In the genomic region with DNA sequence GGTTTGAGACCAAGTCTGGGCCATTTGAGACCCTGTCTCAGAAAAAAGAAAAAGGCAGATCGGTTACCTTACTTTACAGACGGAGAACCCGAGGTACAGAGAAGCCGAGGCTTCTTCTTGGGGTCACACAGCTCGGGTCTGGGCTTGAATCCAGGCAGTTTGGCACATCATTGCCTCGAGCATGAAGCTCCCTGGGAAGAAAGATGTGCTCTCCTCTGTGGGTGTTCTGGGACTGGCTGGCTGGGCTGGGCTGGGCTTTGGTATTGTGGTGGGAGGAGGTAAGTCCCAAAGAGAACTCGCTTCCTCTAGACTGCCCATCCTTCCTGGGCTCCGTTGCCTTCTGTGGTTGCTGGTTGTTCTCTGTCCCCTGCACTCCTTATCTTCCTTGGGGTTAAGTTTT, we compare ENCODE assay signal across 34 mouse cellular contexts. TPM values are rescaled to one million over a fixed set of nuclear protein-coding genes. Genes with fewer than 3 reads are reported as not detected.
A peak's percentile ranks its signal among the peaks of the same experiment; 100 is the strongest.
DNase-seq lines count a peak whose midpoint lies in the region; ATAC-seq lines count a peak whose summit lies in the region.
"Had no signal": no experiment of that assay in that cellular context is flagged by ENCODE, and none has a peak within 500 bp of the region (broad histone marks: within the 10 kb centered on the region; RNA-seq: fewer than 3 reads in every experiment).

No protein-coding gene starts in this region.

- H3K36me3 ChIP-seq in hindbrain, embryonic 10.5 days: no peaks in the 10 kb centered on the region
- H3K36me3 ChIP-seq in hindbrain, embryonic 14.5 days (replicated peaks; ENCODE audit: control insufficient read depth, insufficient read depth): no peaks in the 10 kb centered on the region
- no peaks in the 10 kb centered on the region for H3K36me3 ChIP-seq in megakaryocyte, embryonic 14.5 days (replicated peaks; ENCODE audit: low read length)
- no peaks in the 10 kb centered on the region for H3K36me3 ChIP-seq in limb, embryonic 11.5 days (ENCODE audit: control insufficient read depth, insufficient read depth, low read length)
- H3K36me3 ChIP-seq: embryonic facial prominence, embryonic 15.5 days; G1E; hindbrain, embryonic 15.5 days; limb, embryonic 13.5 days; midbrain, embryonic 13.5 days had no signal

- no peak overlapping the region for H3K9ac ChIP-seq in hindbrain, embryonic 14.5 days
- no peak overlapping the region for H3K9ac ChIP-seq in limb, embryonic 11.5 days (ENCODE audit: low read length)
- H3K9ac ChIP-seq: embryonic facial prominence, embryonic 15.5 days; forebrain, embryonic 13.5 days; hindbrain, embryonic 15.5 days; limb, embryonic 13.5 days; midbrain, embryonic 13.5 days had no signal

- WGBS in hindbrain, embryonic 10.5 days: 77% methylated on average over 8 of the region's 8 CpGs
- 69% methylated on average over 8 of the region's 8 CpGs for WGBS in hindbrain, embryonic 14.5 days
- WGBS in limb, embryonic 11.5 days: 43% methylated on average over 8 of the region's 8 CpGs

- no peak for DNase-seq in hindbrain, embryonic 10.5 days (ENCODE audit: low spot score)
- DNase-seq in hindbrain, embryonic 14.5 days (ENCODE audit: low spot score): no peak
- DNase-seq in limb, embryonic 11.5 days (ENCODE audit: low spot score): peak; percentile 28
- DNase-seq in MN1 (ENCODE audit: low spot score): no peak
- DNase-seq in right cerebral cortex, adult 18-20 months: no peak
- DNase-seq: adrenal gland, postnatal 14 days; cerebellum, adult 18-20 months; gastrocnemius, postnatal 25 days; heart, adult 18-20 months; heart, postnatal 36 days; kidney, adult 2 months; kidney, postnatal 4 days; lung, postnatal 10 days; right cerebral cortex, postnatal 4 days; thymus, adult 2 months; thymus, postnatal 36 days had no signal

- H3K27me3 ChIP-seq in hindbrain, embryonic 10.5 days (ENCODE audit: insufficient read depth, poor library complexity, severe bottlenecking): no peaks in the 10 kb centered on the region
- H3K27me3 ChIP-seq in hindbrain, embryonic 14.5 days (ENCODE audit: control insufficient read depth, insufficient read depth, low read length): no peaks in the 10 kb centered on the region
- peaks cover 27% of the 10 kb centered on the region for H3K27me3 ChIP-seq in megakaryocyte, embryonic 14.5 days (replicated peaks)
- no peaks in the 10 kb centered on the region for H3K27me3 ChIP-seq in limb, embryonic 11.5 days (ENCODE audit: control insufficient read depth, insufficient read depth, low read length)
- H3K27me3 ChIP-seq: embryonic facial prominence, embryonic 15.5 days; forebrain, embryonic 13.5 days; hindbrain, embryonic 15.5 days; midbrain, embryonic 13.5 days; Patski had no signal

- no peak overlapping the region for H3K4me2 ChIP-seq in hindbrain, embryonic 14.5 days (replicated peaks)
- no peak overlapping the region for H3K4me2 ChIP-seq in limb, embryonic 11.5 days (ENCODE audit: low read depth, severe bottlenecking)
- H3K4me2 ChIP-seq: embryonic facial prominence, embryonic 15.5 days; forebrain, embryonic 13.5 days; heart, embryonic 11.5 days; hindbrain, embryonic 15.5 days; limb, embryonic 13.5 days; liver, embryonic 11.5 days; midbrain, embryonic 13.5 days had no signal

- no peak overlapping the region for H3K4me3 ChIP-seq in hindbrain, embryonic 10.5 days
- H3K4me3 ChIP-seq in hindbrain, embryonic 14.5 days (replicated peaks; ENCODE audit: low read length): no peak overlapping the region
- peak overlapping the region; percentile 69 for H3K4me3 ChIP-seq in megakaryocyte, embryonic 14.5 days (replicated peaks)
- H3K4me3 ChIP-seq in limb, embryonic 11.5 days (ENCODE audit: low read depth, low read length): no peak overlapping the region
- H3K4me3 ChIP-seq: embryonic facial prominence, embryonic 15.5 days; forebrain, embryonic 13.5 days; hindbrain, embryonic 15.5 days; limb, embryonic 13.5 days; midbrain, embryonic 13.5 days had no signal

- 0 out of 2 replicates have a peak overlapping the region, but pooled peaks have one; percentile 8 for H3K27ac ChIP-seq in hindbrain, embryonic 10.5 days
- H3K27ac ChIP-seq in hindbrain, embryonic 14.5 days: no peak overlapping the region
- H3K27ac ChIP-seq in limb, embryonic 11.5 days (replicated peaks; ENCODE audit: low read depth, low read length): no peak overlapping the region
- H3K27ac ChIP-seq: embryonic facial prominence, embryonic 15.5 days; forebrain, embryonic 13.5 days; hindbrain, embryonic 15.5 days; limb, embryonic 13.5 days; midbrain, embryonic 13.5 days had no signal

- no peak for ATAC-seq in hindbrain, embryonic 14.5 days (ENCODE audit: low FRiP score)
- ATAC-seq in megakaryocyte, adult 5-6 weeks (ENCODE audit: poor library complexity, severe bottlenecking): no peak
- ATAC-seq in limb, embryonic 11.5 days (ENCODE audit: insufficient number of reproducible peaks, low FRiP score, low TSS enrichment, low read depth): no peak
- ATAC-seq: forebrain, embryonic 13.5 days; midbrain, embryonic 13.5 days; Patski had no signal

- peaks cover 23% of the 10 kb centered on the region for H3K4me1 ChIP-seq in hindbrain, embryonic 10.5 days (replicated peaks)
- 0 out of 2 replicates have a peak, but pooled peaks cover 3% of the 10 kb centered on the region for H3K4me1 ChIP-seq in hindbrain, embryonic 14.5 days (replicated peaks; ENCODE audit: control insufficient read depth, insufficient read depth, low read length)
- H3K4me1 ChIP-seq in megakaryocyte, embryonic 14.5 days: peaks cover 73% of the 10 kb centered on the region
- H3K4me1 ChIP-seq in limb, embryonic 11.5 days (ENCODE audit: control insufficient read depth, insufficient read depth, low read length): peaks cover 31% of the 10 kb centered on the region

- no peaks in the 10 kb centered on the region for H3K9me3 ChIP-seq in hindbrain, embryonic 10.5 days
- no peaks in the 10 kb centered on the region for H3K9me3 ChIP-seq in hindbrain, embryonic 14.5 days (ENCODE audit: control insufficient read depth, low read length)
- no peaks in the 10 kb centered on the region for H3K9me3 ChIP-seq in megakaryocyte, embryonic 14.5 days
- H3K9me3 ChIP-seq in limb, embryonic 11.5 days (ENCODE audit: control insufficient read depth, low read length): no peaks in the 10 kb centered on the region
- H3K9me3 ChIP-seq: embryonic facial prominence, embryonic 15.5 days; forebrain, embryonic 13.5 days; G1E; hindbrain, embryonic 15.5 days; limb, embryonic 13.5 days; midbrain, embryonic 13.5 days had no signal

RNA-seq across cellular contexts. Expression of a gene that starts 22.7 kb away (rescaled TPM):
- polyA plus RNA-seq in hindbrain, embryonic 10.5 days (2016; fragmentation: Nextera tagmentation; extraction: Ambion mirVana): 0.58 and 0.67 TPM in 2 replicates
- not detected in 2 replicates for polyA plus RNA-seq in hindbrain, embryonic 14.5 days (2014; fragmentation: Nextera tagmentation; extraction: Ambion mirVana)
- 1.3 TPM in 1 of 2 replicates, not detected in the other for polyA plus RNA-seq in megakaryocyte, embryonic 14.5 days (2012; ENCODE audit: insufficient read depth, low replicate concordance)
- not detected in 2 replicates for total RNA-seq in megakaryocyte, adult 5-6 weeks (2015)
- total RNA-seq in megakaryocyte, adult 5-6 weeks (2017): not detected in 2 replicates
- not detected in 2 replicates for polyA plus RNA-seq in limb, embryonic 11.5 days (2014; fragmentation: Nextera tagmentation; extraction: Ambion mirVana)
- total RNA-seq: adrenal gland, postnatal 14 days; gastrocnemius, postnatal 25 days; heart, postnatal 36 days; layer of hippocampus, adult 8-10 months; megakaryocyte-erythroid progenitor cell, adult 5-6 weeks; neutrophil, adult 5-6 weeks had no signal
- polyA plus RNA-seq: cortical plate, adult 2 months; embryonic facial prominence, embryonic 15.5 days; intestine, embryonic 14.5 days; kidney, adult 2 months; kidney, embryonic 16.5 days; limb, embryonic 13.5 days; liver, embryonic 11.5 days; liver, embryonic 16.5 days; midbrain, embryonic 13.5 days; Patski; thymus, adult 2 months had no signal
